Mouse (Mus musculus) thymus, postnatal 36 days (tissue): Measurements from ENCODE around the gene Glo1.

Experiments
- DNase-seq, 2 experiments: peaks; one replicate each; pipeline ENCODE4 v3.0.0; 2022; ENCODE audit warnings: mixed read lengths in 2 of 2

Gene Glo1

GRCm38 (mm10) chr17:30612075-30612859 is 14.4 kb downstream of the Glo1 start:
- peak; percentile 99 for DNase-seq

GRCm38 (mm10) chr17:30611221-30612074 is 15.2 kb downstream of the Glo1 start:
- DNase-seq: no peak

- DNase-seq: no peak
Measured at GRCm38 (mm10) chr17:30610739-30611138, 15.9 kb downstream of the Glo1 start.

GRCm38 (mm10) chr17:30609980-30610307 is 16.7 kb downstream of the Glo1 start:
- DNase-seq: no peak

GRCm38 (mm10) chr17:30609305-30609979 is 17.2 kb downstream of the Glo1 start:
- DNase-seq: no peak

GRCm38 (mm10) chr17:30607909-30608495 is 18.7 kb downstream of the Glo1 start:
- no peak for DNase-seq

GRCm38 (mm10) chr17:30607330-30607729 is 19.3 kb downstream of the Glo1 start:
- no peak for DNase-seq

GRCm38 (mm10) chr17:30606634-30607081 is 20.0 kb downstream of the Glo1 start:
- no peak for DNase-seq

GRCm38 (mm10) chr17:30606206-30606605 is 20.5 kb downstream of the Glo1 start:
- no peak for DNase-seq

GRCm38 (mm10) chr17:30605001-30605400 is 21.7 kb downstream of the Glo1 start:
- no peak for DNase-seq

- DNase-seq: no peak
Measured at GRCm38 (mm10) chr17:30604296-30604695, 22.4 kb downstream of the Glo1 start.

- DNase-seq: no peak
Measured at GRCm38 (mm10) chr17:30602175-30602574, 24.5 kb downstream of the Glo1 start.

- DNase-seq: no peak
Measured at GRCm38 (mm10) chr17:30598300-30598699, 28.4 kb downstream of the Glo1 start.

GRCm38 (mm10) chr17:30597786-30598185 is 28.9 kb downstream of the Glo1 start:
- no peak for DNase-seq

- no peak for DNase-seq
Measured at GRCm38 (mm10) chr17:30594846-30595245, 31.8 kb downstream of the Glo1 start.

- DNase-seq: no peak
Measured at GRCm38 (mm10) chr17:30594407-30594806, 32.3 kb downstream of the Glo1 start.

GRCm38 (mm10) chr17:30590417-30591198 is 36.1 kb downstream of the Glo1 start:
- DNase-seq: peak; percentile 57 to 62

GRCm38 (mm10) chr17:30583258-30584001 is 43.2 kb downstream of the Glo1 start:
- no peak for DNase-seq

GRCm38 (mm10) chr17:30582313-30582712 is 44.4 kb downstream of the Glo1 start:
- no peak for DNase-seq

GRCm38 (mm10) chr17:30581201-30581600 is 45.5 kb downstream of the Glo1 start:
- no peak for DNase-seq

GRCm38 (mm10) chr17:30580781-30581180 is 45.9 kb downstream of the Glo1 start:
- no peak for DNase-seq
